24 mouse cellular contexts compared by ENCODE assay signal in the genomic region with DNA sequence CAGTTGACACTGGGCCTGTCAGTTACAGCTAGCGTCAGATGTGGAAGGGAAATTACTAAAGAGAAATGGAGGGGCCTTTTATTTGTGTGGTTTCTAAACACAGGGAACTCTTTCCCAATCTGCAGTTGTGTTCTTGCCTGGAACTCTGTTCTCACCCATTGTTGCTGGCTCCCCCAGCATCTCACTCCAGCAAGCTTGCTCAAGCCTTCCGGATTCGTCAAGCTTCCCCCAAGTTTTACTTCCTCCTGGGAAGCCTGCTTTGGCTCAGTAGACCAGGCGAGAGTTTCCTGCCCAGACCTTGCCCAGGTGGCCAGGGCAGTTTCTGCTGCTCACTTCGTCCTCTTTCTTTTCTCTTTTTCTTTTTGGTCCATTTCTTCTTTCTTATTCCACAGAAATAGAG. TPM values are rescaled to one million over a fixed set of nuclear protein-coding genes. Genes with fewer than 3 reads are reported as not detected.
DNase-seq lines count a peak whose midpoint lies in the region; ATAC-seq and TF ChIP-seq lines count a peak whose summit lies in the region.
"Had no signal": no experiment of that assay in that cellular context is flagged by ENCODE, and none has a peak within 500 bp of the region (broad histone marks: within the 10 kb centered on the region; RNA-seq: fewer than 3 reads in every experiment).

No protein-coding gene starts in this region.

- H3K9me3 ChIP-seq in liver, postnatal 0 days (ENCODE audit: low read length) = no peaks in the 10 kb centered on the region
- H3K9me3 ChIP-seq: forebrain, embryonic 13.5 days; hindbrain, embryonic 12.5 days; lung, embryonic 15.5 days; megakaryocyte, embryonic 14.5 days; neural tube, embryonic 15.5 days had no signal

- no peak for TF ChIP-seq EP300 in liver, postnatal 0 days (IDR thresholded peaks at IDR 0.05; ENCODE audit: low read depth)

- no peak overlapping the region for H3K4me3 ChIP-seq in liver, postnatal 0 days (ENCODE audit: low read depth, low read length)
- no peak overlapping the region for H3K4me3 ChIP-seq in bone marrow, adult 2 months (replicated peaks; ENCODE audit: control insufficient read depth, low read depth, low read length)
- H3K4me3 ChIP-seq: forebrain, embryonic 13.5 days; hindbrain, embryonic 12.5 days; left cerebral cortex, adult 2 months; lung, embryonic 15.5 days; megakaryocyte, embryonic 14.5 days; neural tube, embryonic 15.5 days had no signal

- no peak overlapping the region for H3K9ac ChIP-seq in liver, postnatal 0 days (replicated peaks)
- H3K9ac ChIP-seq: forebrain, embryonic 13.5 days; hindbrain, embryonic 12.5 days; lung, embryonic 15.5 days; neural tube, embryonic 15.5 days had no signal

- no peak for TF ChIP-seq POLR2A in bone marrow, adult 2 months (IDR thresholded peaks at IDR 0.05; ENCODE audit: borderline replicate concordance, control insufficient read depth, low read depth, low read length)

- H3K27ac ChIP-seq in liver, postnatal 0 days (ENCODE audit: low read depth) = peak overlapping the region; percentile 29; the same call in 1 of the 2 replicates
- H3K27ac ChIP-seq in bone marrow, adult 2 months (ENCODE audit: control insufficient read depth, insufficient read depth, low read depth, low read length, poor library complexity) = peak overlapping the region; percentile 72
- H3K27ac ChIP-seq: forebrain, embryonic 13.5 days; hindbrain, embryonic 12.5 days; left cerebral cortex, adult 2 months; lung, embryonic 15.5 days; neural tube, embryonic 15.5 days had no signal

- H3K36me3 ChIP-seq in liver, postnatal 0 days (replicated peaks; ENCODE audit: insufficient read depth, low read length) = no peaks in the 10 kb centered on the region
- H3K36me3 ChIP-seq: hindbrain, embryonic 12.5 days; lung, embryonic 15.5 days; neural tube, embryonic 15.5 days had no signal

- 36% methylated on average over 5 of the region's 5 CpGs for WGBS in liver, postnatal 0 days (ENCODE audit: insufficient replicate concordance)
- 9% methylated on average over 5 of the region's 5 CpGs for WGBS in bone marrow, adult 2 months

- H3K4me1 ChIP-seq in liver, postnatal 0 days (ENCODE audit: insufficient read depth) = peaks cover 13% of the 10 kb centered on the region
- H3K4me1 ChIP-seq in bone marrow, adult 2 months (ENCODE audit: control insufficient read depth, insufficient read depth, low read length) = peaks cover 8% of the 10 kb centered on the region
- H3K4me1 ChIP-seq: forebrain, embryonic 13.5 days; hindbrain, embryonic 12.5 days; lung, embryonic 15.5 days; neural tube, embryonic 15.5 days had no signal

- no peaks in the 10 kb centered on the region for H3K27me3 ChIP-seq in liver, postnatal 0 days (ENCODE audit: insufficient read depth, low read length)
- H3K27me3 ChIP-seq: hindbrain, embryonic 12.5 days; lung, embryonic 15.5 days had no signal

- no peak for ATAC-seq in liver, postnatal 0 days
- ATAC-seq in monocyte, adult 5-6 weeks (replicated peaks; ENCODE audit: insufficient number of reproducible peaks, low FRiP score, low TSS enrichment, poor library complexity, severe bottlenecking) = peak; percentile 52; the same call in 1 of the 2 replicates
- ATAC-seq: forebrain, embryonic 13.5 days; inflammation-experienced regulatory T-cells, adult 6 months had no signal

- peak; percentile 26 for DNase-seq in cerebellum, adult 8-10 months
- DNase-seq in cerebellum, adult 9-10 months = no peak
- peak; percentile 21 for DNase-seq in liver, postnatal 0 days
- DNase-seq in liver = no peak
- DNase-seq in right cerebral cortex, adult 18-20 months = no peak
- no peak for DNase-seq in urinary bladder, postnatal 14 days (ENCODE audit: low spot score)
- DNase-seq: adrenal gland, postnatal 36 days; gastrocnemius, postnatal 14 days; kidney, adult 8-10 months; kidney, postnatal 14 days; left cerebral cortex, postnatal 4 days; midbrain, embryonic 14.5 days; right cerebral cortex, postnatal 25 days; thymus, postnatal 25 days had no signal

- TF ChIP-seq CTCF in liver, postnatal 0 days (IDR thresholded peaks at IDR 0.05; ENCODE audit: low read depth) = no peak
- TF ChIP-seq CTCF in bone marrow, adult 2 months (IDR thresholded peaks at IDR 0.05; ENCODE audit: control insufficient read depth, insufficient read depth, low read length) = no peak

- H3K4me2 ChIP-seq in liver, postnatal 0 days (ENCODE audit: low read depth, low read length) = no peak overlapping the region
- H3K4me2 ChIP-seq: forebrain, embryonic 13.5 days; hindbrain, embryonic 12.5 days; lung, embryonic 15.5 days; neural tube, embryonic 15.5 days had no signal

RNA-seq across cellular contexts. Expression of gene Jaml, which starts 5.6 kb away (rescaled TPM):
- polyA plus RNA-seq in liver, postnatal 0 days (2015; fragmentation: Nextera tagmentation; extraction: Ambion mirVana) = 0.68 and 0.73 TPM in 2 replicates
- polyA plus RNA-seq in bone marrow, adult 2 months (2011; ENCODE audit: insufficient read depth, insufficient read length, low replicate concordance, missing spikeins) = 7.6 and 25.9 TPM in 2 replicates
- total RNA-seq in monocyte, adult 5-6 weeks (2017) = 3.2 to 7.0 TPM (median 5.8 TPM) in 3 replicates
- polyA plus RNA-seq: forebrain, embryonic 13.5 days; hindbrain, embryonic 12.5 days had no signal

RNA-seq across cellular contexts. Expression of gene Mpzl3, which starts 29.6 kb away (rescaled TPM):
- 0.99 and 1.4 TPM in 2 replicates for polyA plus RNA-seq in liver, postnatal 0 days (2015; fragmentation: Nextera tagmentation; extraction: Ambion mirVana)
- polyA plus RNA-seq in bone marrow, adult 2 months (2011; ENCODE audit: insufficient read depth, insufficient read length, low replicate concordance, missing spikeins) = 3.2 and 3.8 TPM in 2 replicates
- 5.0 to 6.5 TPM (median 5.9 TPM) in 3 replicates for total RNA-seq in monocyte, adult 5-6 weeks (2017)

RNA-seq across cellular contexts. Expression of gene Scn2b, which starts 33.0 kb away (rescaled TPM):
- 0.06 and 0.09 TPM in 2 replicates for polyA plus RNA-seq in liver, postnatal 0 days (2015; fragmentation: Nextera tagmentation; extraction: Ambion mirVana)
- polyA plus RNA-seq in bone marrow, adult 2 months (2011; ENCODE audit: insufficient read depth, insufficient read length, low replicate concordance, missing spikeins) = 0.37 and 0.41 TPM in 2 replicates
- total RNA-seq in monocyte, adult 5-6 weeks (2017) = 0.58 to 0.67 TPM in 2 of 3 replicates, not detected in the other
- total RNA-seq: liver, adult 2 months had no signal
- polyA plus RNA-seq: liver, adult 2 months had no signal

RNA-seq across cellular contexts. Expression of gene Mpzl2, which starts 45.0 kb away (rescaled TPM):
- polyA plus RNA-seq in liver, postnatal 0 days (2015; fragmentation: Nextera tagmentation; extraction: Ambion mirVana) = 13.7 and 15.7 TPM in 2 replicates
- polyA plus RNA-seq in bone marrow, adult 2 months (2011; ENCODE audit: insufficient read depth, insufficient read length, low replicate concordance, missing spikeins) = 2.2 TPM in 1 of 2 replicates, not detected in the other
- total RNA-seq in monocyte, adult 5-6 weeks (2017) = not detected in 3 replicates
- polyA plus RNA-seq: forebrain, embryonic 13.5 days; inflammation-experienced regulatory T-cells, adult 6 months had no signal

RNA-seq across cellular contexts. Expression of gene Scn4b, which starts 53.6 kb away (rescaled TPM):
- 0.73 and 0.82 TPM in 2 replicates for polyA plus RNA-seq in liver, postnatal 0 days (2015; fragmentation: Nextera tagmentation; extraction: Ambion mirVana)
- polyA plus RNA-seq in bone marrow, adult 2 months (2011; ENCODE audit: insufficient read depth, insufficient read length, low replicate concordance, missing spikeins) = 0.60 TPM in 1 of 2 replicates, not detected in the other
- total RNA-seq in monocyte, adult 5-6 weeks (2017) = not detected in 3 replicates
- polyA plus RNA-seq: inflammation-experienced regulatory T-cells, adult 6 months had no signal

Comparison
In these comparisons a context has a peak if more than half of its experiments do, and no peak if none do; other contexts are left out.
1. DNase-seq: peak in cerebellum, adult 8-10 months (single experiment) and liver, postnatal 0 days (single experiment); none in cerebellum, adult 9-10 months (single experiment), liver (single experiment), right cerebral cortex, adult 18-20 months (single experiment) and urinary bladder, postnatal 14 days (single experiment).